In the genomic region with DNA sequence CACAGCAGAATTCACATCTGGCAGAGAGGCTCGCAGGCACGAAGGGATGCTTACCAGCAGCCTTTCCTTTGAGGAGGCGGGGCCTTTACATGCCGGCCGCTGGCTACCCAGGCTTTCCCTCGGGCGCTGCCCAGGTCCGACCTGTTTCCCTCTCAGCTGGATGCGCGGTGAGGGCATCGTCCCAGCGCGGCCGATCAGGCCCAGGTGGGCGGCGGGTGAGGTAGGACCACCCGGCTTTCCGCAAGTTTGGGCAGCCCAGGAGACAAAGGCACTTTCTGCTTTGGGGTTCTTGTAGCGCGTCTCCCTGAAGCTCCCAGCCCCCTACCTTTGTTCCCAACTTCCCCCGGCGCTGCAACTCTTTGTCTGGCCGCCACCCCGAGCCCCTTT, we compare ENCODE assay signal across 8 mouse cellular contexts. TPM values are rescaled to one million over a fixed set of nuclear protein-coding genes. Genes with fewer than 3 reads are reported as not detected.
A peak's percentile ranks its signal among the peaks of the same experiment; 100 is the strongest.
DNase-seq lines count a peak whose midpoint lies in the region; ATAC-seq lines count a peak whose summit lies in the region.

TSS of gene Mboat2 (plus strand) at position 114 of the 387 bp plus-strand sequence.

- H3K9ac ChIP-seq in hindbrain, embryonic 12.5 days = peak within 1 kb of the TSS; percentile 92

- DNase-seq in T-cell, adult 2 months (ENCODE audit: low spot score) = peak; percentile 11
- DNase-seq in layer of hippocampus, postnatal 36 days = peak in 1 of 2 experiments; percentile 61
- DNase-seq in lung, postnatal 10 days = peak; percentile 66
- DNase-seq in right cerebral cortex, postnatal 14 days = peak; percentile 39
- no peak for DNase-seq in yolk sac, embryonic 10.5 days (ENCODE audit: low spot score)

- H3K4me2 ChIP-seq in hindbrain, embryonic 12.5 days (replicated peaks) = peak within 1 kb of the TSS; percentile 70

- WGBS in hindbrain, embryonic 12.5 days = 0% methylated on average over 24 of the region's 24 CpGs

- H3K9me3 ChIP-seq in erythroblast, embryonic 14.5 days (ENCODE audit: control insufficient read depth, low read length) = no peaks in the 10 kb centered on the region
- H3K9me3 ChIP-seq in hindbrain, embryonic 12.5 days (replicated peaks) = no peaks in the 10 kb centered on the region

- peaks cover 15% of the 10 kb centered on the region for H3K27me3 ChIP-seq in erythroblast, embryonic 14.5 days (ENCODE audit: control insufficient read depth)
- no peaks in the 10 kb centered on the region for H3K27me3 ChIP-seq in hindbrain, embryonic 12.5 days

- H3K4me3 ChIP-seq in erythroblast, embryonic 14.5 days (replicated peaks) = peak within 1 kb of the TSS; percentile 70
- peak within 1 kb of the TSS; percentile 71 for H3K4me3 ChIP-seq in hindbrain, embryonic 12.5 days

- peak within 1 kb of the TSS; percentile 99 for H3K27ac ChIP-seq in hindbrain, embryonic 12.5 days

- peaks cover 44% of the 10 kb centered on the region for H3K4me1 ChIP-seq in erythroblast, embryonic 14.5 days (ENCODE audit: control insufficient read depth)
- peaks cover 24% of the 10 kb centered on the region for H3K4me1 ChIP-seq in hindbrain, embryonic 12.5 days

- ATAC-seq in CD4-positive, CD25-positive, alpha-beta regulatory T cell, adult 4 months = peak; percentile 18
- no peak for ATAC-seq in hindbrain, embryonic 12.5 days (ENCODE audit: low FRiP score)

- H3K36me3 ChIP-seq in erythroblast, embryonic 14.5 days (ENCODE audit: control insufficient read depth) = peaks cover 5% of the 10 kb centered on the region; the same call in 1 of the 2 replicates
- no peaks in the 10 kb centered on the region for H3K36me3 ChIP-seq in hindbrain, embryonic 12.5 days

RNA-seq across cellular contexts. Expression of gene Mboat2, which starts in this region (rescaled TPM):
- polyA plus RNA-seq in CD4-positive, CD25-positive, alpha-beta regulatory T cell, adult 4 months (2017; shearing (Covaris generic)) = under 1 TPM; 0.15 to 0.34 TPM
- 0.60 and 0.78 TPM in 2 replicates for polyA plus RNA-seq in erythroblast, embryonic 14.5 days (2012)
- polyA plus RNA-seq in hindbrain, embryonic 12.5 days (2016; fragmentation: Nextera tagmentation; extraction: Ambion mirVana) = 64.7 and 66.0 TPM in 2 replicates
- 10 to 100 TPM; 84.1 to 84.8 TPM for total RNA-seq in layer of hippocampus, postnatal 36 days (2021)

Comparison
In these comparisons a context has a peak if more than half of its experiments do, and no peak if none do; other contexts are left out.
1. RNA of gene Mboat2 (polyA plus RNA-seq): 64.7 to 66.0 TPM in hindbrain, embryonic 12.5 days; 0.60 to 0.78 TPM in erythroblast, embryonic 14.5 days and 0.15 to 0.34 TPM in CD4-positive, CD25-positive, alpha-beta regulatory T cell, adult 4 months; every median in the first group is over 10 times any median in the second.
2. Peak in ATAC-seq in CD4-positive, CD25-positive, alpha-beta regulatory T cell, adult 4 months; RNA of the gene not detected or under 1 TPM.